In the genomic region with DNA sequence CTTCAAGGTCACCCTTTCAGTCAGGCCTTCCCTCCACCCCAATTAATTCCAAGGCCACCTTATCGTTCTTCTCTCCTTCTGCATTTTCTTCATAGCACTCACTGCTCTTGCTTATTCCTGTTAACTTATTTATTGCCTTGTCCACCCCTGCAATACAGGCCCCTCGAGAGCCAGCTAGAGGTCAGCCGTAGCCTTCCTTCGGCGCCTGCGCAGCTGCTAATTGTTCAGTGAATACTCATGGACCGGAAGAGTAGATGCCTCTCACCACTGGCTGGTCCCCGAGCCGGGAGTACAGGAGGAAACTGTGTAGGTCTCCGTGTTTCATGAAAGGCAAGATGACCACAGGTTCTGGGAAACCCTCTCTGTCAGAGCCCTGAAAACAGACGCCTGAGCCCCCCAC, we compare ENCODE assay signal across 10 mouse cellular contexts. TPM values are rescaled to one million over a fixed set of nuclear protein-coding genes. Genes with fewer than 3 reads are reported as not detected.
DNase-seq lines count a peak whose midpoint lies in the region; ATAC-seq and TF ChIP-seq lines count a peak whose summit lies in the region.
"Had no signal": no experiment of that assay in that cellular context is flagged by ENCODE, and none has a peak within 500 bp of the region (broad histone marks: within the 10 kb centered on the region; RNA-seq: fewer than 3 reads in every experiment).

No protein-coding gene starts in this region.

- no peak overlapping the region; the same call in 1 of the 2 replicates for H3K9ac ChIP-seq in heart, embryonic 13.5 days
- H3K9ac ChIP-seq in heart, embryonic 11.5 days (ENCODE audit: low read depth, low read length), result no peak overlapping the region
- no peak overlapping the region for H3K9ac ChIP-seq in heart, postnatal 0 days (replicated peaks; ENCODE audit: low read depth, low read length)

- peaks cover 9% of the 10 kb centered on the region; the same call in 1 of the 2 replicates for H3K4me1 ChIP-seq in heart, embryonic 13.5 days
- H3K4me1 ChIP-seq in heart, embryonic 11.5 days (ENCODE audit: control insufficient read depth, insufficient read depth, low read length), result 0 out of 2 replicates have a peak, but pooled peaks cover 6% of the 10 kb centered on the region
- peaks cover 31% of the 10 kb centered on the region for H3K4me1 ChIP-seq in brown adipose tissue, adult 24 weeks (ENCODE audit: control insufficient read depth, insufficient read depth, insufficient read length, low read length)
- no peaks in the 10 kb centered on the region for H3K4me1 ChIP-seq in heart, postnatal 0 days (ENCODE audit: control insufficient read depth, insufficient read depth)

- no peak for DNase-seq in heart, postnatal 0 days (ENCODE audit: low spot score)
- peak; percentile 75 to 85 for DNase-seq in kidney, postnatal 4 days
- DNase-seq in left cerebral cortex, postnatal 4 days, result no peak
- DNase-seq in urinary bladder, postnatal 14 days (ENCODE audit: low spot score), result no peak
- no peak for DNase-seq in spleen, postnatal 36 days (ENCODE audit: low spot score in 2 of 2)
- DNase-seq: cerebellum, adult 9-10 months; thymus, postnatal 25 days had no signal

- H3K4me2 ChIP-seq in heart, embryonic 13.5 days, result no peak overlapping the region
- H3K4me2 ChIP-seq in heart, embryonic 11.5 days, result no peak overlapping the region
- H3K4me2 ChIP-seq in heart, postnatal 0 days (ENCODE audit: low read depth, low read length), result no peak overlapping the region

- intact Hi-C loops in left cerebral cortex, postnatal 4 days (cut with DNase I), result no loop called here

- H3K9me3 ChIP-seq in heart, embryonic 13.5 days, result no peaks in the 10 kb centered on the region
- no peaks in the 10 kb centered on the region for H3K9me3 ChIP-seq in heart, embryonic 11.5 days (replicated peaks; ENCODE audit: control insufficient read depth, low read length)
- no peaks in the 10 kb centered on the region for H3K9me3 ChIP-seq in heart, postnatal 0 days (replicated peaks; ENCODE audit: control insufficient read depth, low read length)

- TF ChIP-seq EP300 in heart, postnatal 0 days (IDR thresholded peaks at IDR 0.05; ENCODE audit: low read depth), result no peak

- TF ChIP-seq CTCF in heart, postnatal 0 days (IDR thresholded peaks at IDR 0.05; ENCODE audit: low read depth), result no peak

- no peak overlapping the region for H3K4me3 ChIP-seq in heart, embryonic 13.5 days
- H3K4me3 ChIP-seq in heart, embryonic 11.5 days (ENCODE audit: low read depth, low read length), result no peak overlapping the region
- H3K4me3 ChIP-seq in brown adipose tissue, adult 24 weeks (ENCODE audit: insufficient read depth, low read depth, low read length), result no peak overlapping the region
- H3K4me3 ChIP-seq in heart, postnatal 0 days (ENCODE audit: low read depth, low read length), result no peak overlapping the region

- 59% methylated on average over 11 of the region's 11 CpGs for WGBS in heart, embryonic 13.5 days
- WGBS in heart, embryonic 11.5 days (ENCODE audit: insufficient replicate concordance), result 61% methylated on average over 11 of the region's 11 CpGs
- 44% methylated on average over 11 of the region's 11 CpGs for WGBS in heart, postnatal 0 days

- no peak for ATAC-seq in heart, embryonic 13.5 days (ENCODE audit: extremely low read depth, insufficient number of reproducible peaks, low FRiP score, low TSS enrichment)
- no peak for ATAC-seq in heart, embryonic 11.5 days (replicated peaks; ENCODE audit: insufficient number of reproducible peaks, low FRiP score, low TSS enrichment)
- ATAC-seq in heart, postnatal 0 days (ENCODE audit: insufficient read depth, low read depth), result peak; percentile 40; the same call in 1 of the 2 replicates

- H3K27me3 ChIP-seq in heart, embryonic 13.5 days (replicated peaks), result no peaks in the 10 kb centered on the region
- H3K27me3 ChIP-seq in heart, embryonic 11.5 days (ENCODE audit: control insufficient read depth, insufficient read depth, low read length), result no peaks in the 10 kb centered on the region
- H3K27me3 ChIP-seq in heart, postnatal 0 days (ENCODE audit: control insufficient read depth, insufficient read depth, low read length), result no peaks in the 10 kb centered on the region

- peaks cover 89% of the 10 kb centered on the region for H3K36me3 ChIP-seq in heart, embryonic 13.5 days
- peaks cover 24% of the 10 kb centered on the region; the same call in 1 of the 2 replicates for H3K36me3 ChIP-seq in heart, embryonic 11.5 days (ENCODE audit: control insufficient read depth, insufficient read depth, low read length)
- peaks cover 6% of the 10 kb centered on the region; the same call in 1 of the 2 replicates for H3K36me3 ChIP-seq in heart, postnatal 0 days (replicated peaks; ENCODE audit: control insufficient read depth, insufficient read depth, low read length)

- peak overlapping the region; percentile 70 for H3K27ac ChIP-seq in heart, embryonic 13.5 days (replicated peaks)
- no peak overlapping the region for H3K27ac ChIP-seq in heart, embryonic 11.5 days (ENCODE audit: low read depth, low read length)
- H3K27ac ChIP-seq in brown adipose tissue, adult 24 weeks (replicated peaks; ENCODE audit: low read depth, low read length), result peak overlapping the region; percentile 83
- peak overlapping the region; percentile 74 for H3K27ac ChIP-seq in heart, postnatal 0 days (ENCODE audit: low read depth)

RNA-seq across cellular contexts. Expression of gene Hnrnpul1, which starts 9.1 kb away (rescaled TPM):
- polyA plus RNA-seq in heart, embryonic 13.5 days (2015; fragmentation: Nextera tagmentation; extraction: Ambion mirVana), result 38.1 and 38.8 TPM in 2 replicates
- 47.7 and 53.3 TPM in 2 replicates for polyA plus RNA-seq in heart, embryonic 11.5 days (2014; fragmentation: Nextera tagmentation; extraction: Ambion mirVana)
- 42.6 and 44.5 TPM in 2 replicates for polyA plus RNA-seq in brown adipose tissue, adult 24 weeks (2012; ENCODE audit: insufficient read depth, insufficient read length, missing spikeins)
- 78.5 and 101 TPM in 2 replicates for total RNA-seq in heart, postnatal 0 days (2014; rRNA removed; ENCODE audit: low replicate concordance)
- polyA plus RNA-seq in heart, postnatal 0 days (2015; fragmentation: Nextera tagmentation; extraction: Ambion mirVana), result 26.8 and 27.7 TPM in 2 replicates
- 100 to 1,000 TPM; 142 to 152 TPM for total RNA-seq in left cerebral cortex, postnatal 4 days (2021)

RNA-seq across cellular contexts. Expression of gene Axl, which starts 24.8 kb away (rescaled TPM):
- polyA plus RNA-seq in heart, embryonic 13.5 days (2015; fragmentation: Nextera tagmentation; extraction: Ambion mirVana), result 47.3 and 48.6 TPM in 2 replicates
- polyA plus RNA-seq in heart, embryonic 11.5 days (2014; fragmentation: Nextera tagmentation; extraction: Ambion mirVana), result 53.6 and 54.5 TPM in 2 replicates
- 18.6 and 24.1 TPM in 2 replicates for polyA plus RNA-seq in brown adipose tissue, adult 24 weeks (2012; ENCODE audit: insufficient read depth, insufficient read length, missing spikeins)
- total RNA-seq in heart, postnatal 0 days (2014; rRNA removed; ENCODE audit: low replicate concordance), result 56.5 and 63.8 TPM in 2 replicates
- 32.1 and 33.3 TPM in 2 replicates for polyA plus RNA-seq in heart, postnatal 0 days (2015; fragmentation: Nextera tagmentation; extraction: Ambion mirVana)
- total RNA-seq in left cerebral cortex, postnatal 4 days (2021), result 10 to 100 TPM; 19.2 to 20.8 TPM

RNA-seq across cellular contexts. Expression of gene Ccdc97, which starts 44.8 kb away (rescaled TPM):
- polyA plus RNA-seq in heart, embryonic 13.5 days (2015; fragmentation: Nextera tagmentation; extraction: Ambion mirVana), result 19.7 and 22.1 TPM in 2 replicates
- polyA plus RNA-seq in heart, embryonic 11.5 days (2014; fragmentation: Nextera tagmentation; extraction: Ambion mirVana), result 25.5 and 25.6 TPM in 2 replicates
- polyA plus RNA-seq in brown adipose tissue, adult 24 weeks (2012; ENCODE audit: insufficient read depth, insufficient read length, missing spikeins), result 16.9 and 17.0 TPM in 2 replicates
- 11.6 and 31.6 TPM in 2 replicates for total RNA-seq in heart, postnatal 0 days (2014; rRNA removed; ENCODE audit: low replicate concordance)
- 13.3 and 14.7 TPM in 2 replicates for polyA plus RNA-seq in heart, postnatal 0 days (2015; fragmentation: Nextera tagmentation; extraction: Ambion mirVana)
- total RNA-seq in left cerebral cortex, postnatal 4 days (2021), result 10 to 100 TPM; 47.8 to 48.6 TPM

RNA-seq across cellular contexts. Expression of gene Cyp2s1, which starts 53.0 kb away (rescaled TPM):
- polyA plus RNA-seq in heart, embryonic 13.5 days (2015; fragmentation: Nextera tagmentation; extraction: Ambion mirVana), result 2.7 and 3.0 TPM in 2 replicates
- 4.0 and 5.5 TPM in 2 replicates for polyA plus RNA-seq in heart, embryonic 11.5 days (2014; fragmentation: Nextera tagmentation; extraction: Ambion mirVana)
- polyA plus RNA-seq in brown adipose tissue, adult 24 weeks (2012; ENCODE audit: insufficient read depth, insufficient read length, missing spikeins), result not detected in 2 replicates
- 10.1 and 12.7 TPM in 2 replicates for total RNA-seq in heart, postnatal 0 days (2014; rRNA removed; ENCODE audit: low replicate concordance)
- 4.1 and 4.4 TPM in 2 replicates for polyA plus RNA-seq in heart, postnatal 0 days (2015; fragmentation: Nextera tagmentation; extraction: Ambion mirVana)
- 1 to 10 TPM; 2.4 to 3.5 TPM for total RNA-seq in left cerebral cortex, postnatal 4 days (2021)

Comparison
In these comparisons a context has a peak if more than half of its experiments do, and no peak if none do; other contexts are left out.
1. DNase-seq: peak in kidney, postnatal 4 days (2 of 2); none in heart, postnatal 0 days (single experiment), left cerebral cortex, postnatal 4 days (single experiment), urinary bladder, postnatal 14 days (single experiment) and spleen, postnatal 36 days (0 of 2).